Mouse (Mus musculus): ENCODE results near the gene Arrdc2. TPM values are rescaled to one million over a fixed set of nuclear protein-coding genes. Genes with fewer than 3 reads are reported as not detected.

Gene Arrdc2
- polyA plus RNA-seq, 1 experiment: 31.4 TPM

DNA sequence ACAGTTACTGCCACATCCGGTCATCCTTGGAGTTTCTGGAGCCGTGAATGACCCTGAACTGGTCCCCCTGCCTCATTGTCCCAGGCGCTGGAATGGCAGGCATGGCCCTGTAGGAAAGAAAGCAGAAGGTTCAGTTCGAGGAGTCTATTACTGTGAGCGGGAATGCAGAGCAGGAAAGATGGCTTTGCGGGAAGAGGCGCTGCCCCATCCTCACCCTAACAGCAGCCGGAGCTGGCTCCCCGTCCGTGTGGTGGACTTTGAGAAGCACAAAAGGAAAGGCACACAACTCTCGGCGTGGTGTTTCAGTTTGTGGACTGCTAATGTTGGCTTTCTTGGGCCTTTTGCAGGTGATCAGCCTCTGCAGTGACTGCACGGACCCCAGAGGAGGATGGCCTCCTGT lies 34.9 kb upstream of the Arrdc2 start:
- TF ChIP-seq CTCF (IDR thresholded peaks at IDR 0.05; ENCODE audit: extremely low read depth, insufficient read depth, low read length) (no peak), POLR2A (IDR thresholded peaks at IDR 0.05; ENCODE audit: extremely low read depth, insufficient read depth, low read length) (no peak)
- H3K27ac ChIP-seq (ENCODE audit: insufficient read depth, low read length): no peak overlapping the region
- no peak overlapping the region for H3K4me3 ChIP-seq (ENCODE audit: insufficient read depth, low read length)
- H3K4me1 ChIP-seq (ENCODE audit: control insufficient read depth, insufficient read depth, low read length): no peaks in the 10 kb centered on the region

- TF ChIP-seq POLR2A (IDR thresholded peaks at IDR 0.05; ENCODE audit: extremely low read depth, insufficient read depth, low read length): peak; percentile 75
- peak; percentile 57 for TF ChIP-seq CTCF (IDR thresholded peaks at IDR 0.05; ENCODE audit: extremely low read depth, insufficient read depth, low read length)
- Histone ChIP-seq H3K27ac (ENCODE audit: insufficient read depth, low read length) (peak within 1 kb of the TSS; percentile 89; the same call in 1 of the 2 replicates), H3K4me1 (ENCODE audit: control insufficient read depth, insufficient read depth, low read length) (no peaks in the 10 kb centered on the region), H3K4me3 (ENCODE audit: insufficient read depth, low read length) (peak within 1 kb of the TSS; percentile 71)
Observed at GRCm38 (mm10) chr8:70873364-70873985, 34.0 kb upstream of the Arrdc2 start, which contains the start of gene Ccdc124. Gene Ccdc124, minus strand, starts transcription at chr8:70873935.

DNA sequence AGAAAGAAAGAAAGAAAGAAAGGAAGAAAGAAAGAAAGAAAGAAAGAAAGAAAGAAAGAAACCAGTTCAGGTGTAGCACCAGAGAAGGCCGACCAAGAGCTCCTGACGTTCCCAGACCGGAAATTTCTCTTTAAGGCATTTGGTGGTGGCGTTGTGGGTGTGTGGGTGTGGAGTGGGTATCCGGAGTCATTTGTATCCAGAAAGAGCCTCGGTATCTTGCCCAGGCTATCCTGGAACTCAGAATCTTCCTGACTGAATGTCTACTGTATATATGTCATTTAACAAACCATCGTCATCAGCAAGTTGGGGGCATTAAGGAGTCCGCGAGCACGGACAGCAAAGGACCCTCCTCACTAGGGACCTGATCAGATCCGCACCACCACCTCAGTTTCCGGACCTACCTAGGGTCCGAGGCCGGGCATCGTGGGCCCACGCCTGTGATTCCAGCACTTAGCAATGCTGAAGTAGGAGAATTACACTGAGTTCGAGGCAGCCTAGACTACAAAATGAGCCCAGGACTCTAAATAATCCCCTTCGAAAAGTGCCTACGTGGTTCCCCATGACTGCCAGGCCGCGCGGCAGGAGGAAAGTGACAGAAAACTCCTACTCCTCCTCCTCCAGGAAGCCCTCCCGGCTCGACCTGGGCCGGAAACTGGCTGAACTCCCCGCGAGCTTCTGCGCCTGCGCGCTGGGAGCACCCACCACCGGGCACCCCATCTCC lies 33.3 kb upstream of the Arrdc2 start:
- peak overlapping the region; percentile 71 for H3K4me3 ChIP-seq (ENCODE audit: insufficient read depth, low read length)
- peak overlapping the region; percentile 31; the same call in 1 of the 2 replicates for H3K27ac ChIP-seq (ENCODE audit: insufficient read depth, low read length)
- TF ChIP-seq CTCF (IDR thresholded peaks at IDR 0.05; ENCODE audit: extremely low read depth, insufficient read depth, low read length) (no peak), POLR2A (IDR thresholded peaks at IDR 0.05; ENCODE audit: extremely low read depth, insufficient read depth, low read length) (no peak)
- H3K4me1 ChIP-seq (ENCODE audit: control insufficient read depth, insufficient read depth, low read length): no peaks in the 10 kb centered on the region

DNA sequence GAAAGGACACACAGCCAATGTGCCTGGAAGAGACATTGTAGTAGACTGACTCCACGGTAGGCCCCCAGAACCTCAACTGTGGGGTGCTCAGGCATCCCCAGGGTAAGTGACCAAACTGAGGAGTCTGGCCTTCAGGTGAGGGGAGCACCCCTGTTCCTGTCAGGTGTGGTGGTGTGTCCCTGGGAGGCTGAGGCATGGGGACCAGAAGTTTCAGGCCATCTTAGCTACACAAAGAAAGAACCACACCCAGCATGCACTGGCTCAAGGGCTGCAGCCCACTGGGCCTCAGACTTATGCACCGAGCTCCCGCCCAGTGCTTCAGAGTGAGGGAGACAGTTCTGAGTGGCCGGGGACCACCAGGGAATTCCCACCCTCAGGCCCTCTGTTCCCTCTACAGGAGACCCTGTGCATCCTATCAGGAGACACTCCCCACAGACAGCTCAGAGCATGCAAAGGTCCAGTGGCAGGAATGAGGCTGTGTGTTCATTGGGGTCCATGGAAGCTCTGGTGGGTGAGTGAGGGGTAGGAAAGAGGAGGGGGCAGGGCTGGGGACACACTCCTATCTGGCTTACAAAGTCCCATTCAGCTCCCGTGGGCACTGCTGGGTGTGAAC lies 31.8 kb upstream of the Arrdc2 start:
- Histone ChIP-seq H3K27ac (ENCODE audit: insufficient read depth, low read length) (no peak overlapping the region), H3K4me1 (ENCODE audit: control insufficient read depth, insufficient read depth, low read length) (no peaks in the 10 kb centered on the region), H3K4me3 (ENCODE audit: insufficient read depth, low read length) (no peak overlapping the region)
- TF ChIP-seq POLR2A (IDR thresholded peaks at IDR 0.05; ENCODE audit: extremely low read depth, insufficient read depth, low read length): no peak
- TF ChIP-seq CTCF (IDR thresholded peaks at IDR 0.05; ENCODE audit: extremely low read depth, insufficient read depth, low read length): no peak

DNA sequence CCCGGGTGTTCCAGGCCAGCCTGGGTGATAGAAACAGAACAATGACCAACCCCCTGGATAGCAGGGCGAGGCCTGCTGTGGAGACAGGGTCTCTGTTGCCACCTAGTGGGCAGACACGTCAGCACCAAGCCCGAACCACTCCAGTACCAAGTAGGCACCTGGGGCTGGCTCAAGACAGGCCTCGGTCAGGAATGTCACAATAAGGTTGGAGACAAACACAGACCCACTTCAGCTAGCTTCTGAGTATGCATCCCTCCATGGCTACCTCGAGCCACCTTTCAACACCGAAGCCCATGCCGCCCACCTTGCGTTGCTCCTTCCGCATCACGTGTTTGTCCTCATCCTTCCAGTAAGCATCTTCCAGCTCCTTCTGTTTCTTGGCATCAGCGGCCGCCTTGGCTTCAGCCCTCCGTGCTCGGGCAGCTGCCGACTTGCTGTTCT lies 30.1 kb upstream of the Arrdc2 start:
- Histone ChIP-seq H3K27ac (ENCODE audit: insufficient read depth, low read length) (no peak overlapping the region), H3K4me1 (ENCODE audit: control insufficient read depth, insufficient read depth, low read length) (no peaks in the 10 kb centered on the region; the same call in 1 of the 2 replicates), H3K4me3 (ENCODE audit: insufficient read depth, low read length) (no peak overlapping the region)
- TF ChIP-seq POLR2A (IDR thresholded peaks at IDR 0.05; ENCODE audit: extremely low read depth, insufficient read depth, low read length): no peak
- peak; percentile 88 for TF ChIP-seq CTCF (IDR thresholded peaks at IDR 0.05; ENCODE audit: extremely low read depth, insufficient read depth, low read length)

GRCm38 (mm10) chr8:70869199-70869571 lies 29.7 kb upstream of the Arrdc2 start:
- no peak overlapping the region for H3K27ac ChIP-seq (ENCODE audit: insufficient read depth, low read length)
- TF ChIP-seq POLR2A (IDR thresholded peaks at IDR 0.05; ENCODE audit: extremely low read depth, insufficient read depth, low read length) (no peak), CTCF (IDR thresholded peaks at IDR 0.05; ENCODE audit: extremely low read depth, insufficient read depth, low read length) (no peak)
- no peaks in the 10 kb centered on the region; the same call in 1 of the 2 replicates for H3K4me1 ChIP-seq (ENCODE audit: control insufficient read depth, insufficient read depth, low read length)
- no peak overlapping the region for H3K4me3 ChIP-seq (ENCODE audit: insufficient read depth, low read length)

DNA sequence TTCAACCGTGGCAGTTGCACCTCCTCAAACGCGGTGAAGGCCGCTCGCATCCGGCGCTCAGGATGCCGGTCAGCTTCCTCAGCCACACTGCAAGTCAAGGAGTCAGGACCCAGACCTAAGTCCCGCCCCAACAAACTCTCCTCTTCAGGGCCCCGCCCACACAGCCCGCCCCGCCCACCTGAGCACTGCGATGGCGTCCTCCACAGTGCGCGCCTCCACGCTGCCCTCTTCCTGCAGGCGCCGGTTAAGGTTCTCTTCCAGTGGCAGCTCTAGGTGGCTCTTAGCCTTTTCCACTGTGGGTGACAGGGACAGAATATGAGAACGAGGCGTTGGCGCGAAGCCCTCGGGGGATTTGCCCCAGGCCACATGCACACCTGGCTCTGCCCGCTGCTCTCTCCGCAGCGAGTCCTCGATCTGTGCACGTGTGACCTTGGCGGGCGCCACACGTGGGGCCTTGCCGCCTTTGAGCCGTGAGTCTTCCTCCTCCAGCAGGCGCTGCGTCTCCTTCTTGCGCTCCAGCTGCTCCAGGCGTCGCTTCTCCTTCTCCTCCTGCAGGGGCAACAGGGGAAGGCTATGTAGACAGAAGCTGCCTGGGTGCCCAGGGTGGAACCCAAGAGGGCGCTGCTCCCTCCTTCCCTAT lies 29.2 kb upstream of the Arrdc2 start:
- H3K4me1 ChIP-seq (ENCODE audit: control insufficient read depth, insufficient read depth, low read length): no peaks in the 10 kb centered on the region; the same call in 1 of the 2 replicates

GRCm38 (mm10) chr8:70866566-70866965 lies 27.0 kb upstream of the Arrdc2 start:
- TF ChIP-seq CTCF (IDR thresholded peaks at IDR 0.05; ENCODE audit: extremely low read depth, insufficient read depth, low read length) (no peak), POLR2A (IDR thresholded peaks at IDR 0.05; ENCODE audit: extremely low read depth, insufficient read depth, low read length) (no peak)
- H3K27ac ChIP-seq (ENCODE audit: insufficient read depth, low read length): no peak overlapping the region
- H3K4me3 ChIP-seq (ENCODE audit: insufficient read depth, low read length): no peak overlapping the region
- no peaks in the 10 kb centered on the region; the same call in 1 of the 2 replicates for H3K4me1 ChIP-seq (ENCODE audit: control insufficient read depth, insufficient read depth, low read length)

More for the DNA sequence above, 29.2 kb upstream of the Arrdc2 start:
- no peak for TF ChIP-seq CTCF (IDR thresholded peaks at IDR 0.05; ENCODE audit: extremely low read depth, insufficient read depth, low read length)
- TF ChIP-seq POLR2A (IDR thresholded peaks at IDR 0.05; ENCODE audit: extremely low read depth, insufficient read depth, low read length): no peak
- no peak overlapping the region for H3K27ac ChIP-seq (ENCODE audit: insufficient read depth, low read length)
- no peak overlapping the region for H3K4me3 ChIP-seq (ENCODE audit: insufficient read depth, low read length)

GRCm38 (mm10) chr8:70866001-70866520 lies 26.5 kb upstream of the Arrdc2 start:
- H3K4me1 ChIP-seq (ENCODE audit: control insufficient read depth, insufficient read depth, low read length): no peaks in the 10 kb centered on the region; the same call in 1 of the 2 replicates
- H3K27ac ChIP-seq (ENCODE audit: insufficient read depth, low read length): no peak overlapping the region
- H3K4me3 ChIP-seq (ENCODE audit: insufficient read depth, low read length): peak overlapping the region; percentile 43
- no peak for TF ChIP-seq POLR2A (IDR thresholded peaks at IDR 0.05; ENCODE audit: extremely low read depth, insufficient read depth, low read length)
- TF ChIP-seq CTCF (IDR thresholded peaks at IDR 0.05; ENCODE audit: extremely low read depth, insufficient read depth, low read length): no peak

All from cortical plate, adult 2 months (tissue).